Mouse (Mus musculus) frontal cortex, adult 2 months (tissue): ENCODE results near the gene Tcf12. TPM values are rescaled to one million over a fixed set of nuclear protein-coding genes. Genes with fewer than 3 reads are reported as not detected.

Source experiments
- DNase-seq, 2 experiments: peaks; one replicate each; pipeline ENCODE4 v3.0.0; 2022; ENCODE audit warnings: low spot score in 1 of 2; ENCODE audit errors: extremely low spot score in 1 of 2
- polyA plus RNA-seq: library from polyadenylated mRNA; depleted of rRNA; stranded (reverse); fragments of >200 nt; gene quantifications from 2 replicates; pipeline ENCODE4 v1.2.3, GENCODE M21; 2012; rRNA removed

The Tcf12 gene
- 46.0 and 46.1 TPM in 2 replicates for polyA plus RNA-seq

- peak; percentile 27 to 84 for DNase-seq
Observed at GRCm38 (mm10) chr9:72111622-72112550, at the start of gene Tcf12. Gene Tcf12 (minus strand): TSS chr9:72111871.

- no peak for DNase-seq
Observed at GRCm38 (mm10) chr9:72158392-72158791, 46.7 kb upstream of the Tcf12 start.

- no peak for DNase-seq
Observed at GRCm38 (mm10) chr9:72157091-72157490, 45.4 kb upstream of the Tcf12 start.

- peak; percentile 11 to 48 for DNase-seq
Observed at GRCm38 (mm10) chr9:72155250-72156138, 43.8 kb upstream of the Tcf12 start.

GRCm38 (mm10) chr9:72144148-72144547 lies 32.5 kb upstream of the Tcf12 start:
- DNase-seq, result no peak

GRCm38 (mm10) chr9:72137899-72138298 lies 26.2 kb upstream of the Tcf12 start:
- DNase-seq, result no peak

GRCm38 (mm10) chr9:72133772-72134245 lies 22.1 kb upstream of the Tcf12 start:
- no peak for DNase-seq

DNA sequence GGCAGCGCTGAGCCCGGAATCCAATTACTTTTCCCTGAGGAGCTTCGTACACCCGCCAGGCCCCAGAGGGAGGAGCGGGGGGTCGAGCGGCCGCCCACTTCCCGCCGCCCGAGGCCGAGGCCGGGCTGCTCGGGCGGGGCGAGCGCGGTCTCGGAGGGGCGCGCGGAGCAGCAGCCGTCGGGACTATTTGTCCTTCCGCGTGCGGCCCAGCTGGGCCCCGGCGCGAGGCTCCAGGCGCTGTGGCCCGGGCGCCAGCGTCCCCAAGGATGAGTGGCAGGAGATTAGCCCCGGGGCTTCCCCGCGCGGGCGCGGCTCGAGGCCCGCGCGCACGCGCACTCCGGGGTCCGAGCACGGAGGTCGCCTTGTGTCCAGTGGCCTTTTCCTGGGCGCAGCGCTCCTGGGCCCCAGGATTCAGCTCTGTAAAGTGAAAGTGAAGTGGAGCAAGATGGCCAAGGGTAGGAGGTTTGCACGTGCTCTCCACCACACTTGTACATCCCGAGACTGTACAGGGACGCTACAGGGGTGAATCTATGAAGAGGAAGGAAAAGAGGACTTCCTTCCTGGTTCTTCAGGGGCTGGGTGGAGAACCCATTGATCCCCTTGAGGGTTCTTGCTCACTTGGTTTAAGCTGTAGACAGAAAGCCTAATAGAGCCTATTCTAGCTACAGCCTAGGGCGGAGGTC lies 21.6 kb upstream of the Tcf12 start:
- peak; percentile 48 to 75 for DNase-seq

- peak in 1 of 2 experiments; percentile 41 for DNase-seq
Observed at GRCm38 (mm10) chr9:72132728-72133088, 21.0 kb upstream of the Tcf12 start.

DNA sequence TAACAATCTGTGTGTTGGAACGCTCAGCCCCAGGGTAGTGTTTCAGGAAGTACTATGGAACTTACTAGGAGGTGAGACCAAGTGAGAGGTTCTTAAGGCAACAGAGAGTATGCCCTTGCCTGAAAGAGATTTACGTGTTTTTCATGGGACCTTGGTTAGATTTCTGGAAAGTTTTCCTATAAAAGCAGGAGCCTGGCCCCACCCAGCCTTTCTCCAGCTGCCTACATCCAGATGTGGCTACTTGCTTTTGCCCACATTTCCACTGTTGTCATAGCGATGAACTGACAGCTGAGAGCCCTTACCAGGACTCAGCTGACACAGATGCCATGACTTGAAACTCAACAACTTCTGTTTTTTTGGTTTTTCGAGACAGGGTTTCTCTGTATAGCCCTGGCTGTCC lies 18.2 kb upstream of the Tcf12 start:
- DNase-seq, result no peak

DNA sequence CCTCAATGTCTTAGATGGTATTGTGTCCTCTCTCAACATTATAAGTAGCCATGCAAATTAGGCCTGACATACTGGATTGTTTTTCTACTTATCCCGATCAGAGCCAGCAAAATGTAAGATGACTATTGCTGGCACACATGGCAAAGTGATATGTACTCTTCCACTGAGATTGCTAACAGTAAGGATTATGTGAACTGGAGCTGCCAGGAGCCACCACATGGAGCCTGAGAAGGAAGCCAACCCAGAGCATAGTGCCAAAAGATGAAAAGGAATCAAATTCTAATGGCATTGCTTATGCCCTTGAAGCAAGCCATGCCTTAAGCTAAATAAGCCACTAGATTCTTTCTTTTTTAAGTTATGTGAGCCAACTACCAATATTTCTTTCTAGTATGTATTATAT lies 13.8 kb upstream of the Tcf12 start:
- DNase-seq, result no peak

- no peak for DNase-seq
Observed at GRCm38 (mm10) chr9:72118490-72118889, 6.8 kb upstream of the Tcf12 start.

- DNase-seq, result peak in 1 of 2 experiments; percentile 46
Observed at GRCm38 (mm10) chr9:72111004-72111621, 558 bp downstream of the Tcf12 start.

- peak in 1 of 2 experiments; percentile 22 for DNase-seq
Observed at GRCm38 (mm10) chr9:72110627-72111003, 1.1 kb downstream of the Tcf12 start.

DNA sequence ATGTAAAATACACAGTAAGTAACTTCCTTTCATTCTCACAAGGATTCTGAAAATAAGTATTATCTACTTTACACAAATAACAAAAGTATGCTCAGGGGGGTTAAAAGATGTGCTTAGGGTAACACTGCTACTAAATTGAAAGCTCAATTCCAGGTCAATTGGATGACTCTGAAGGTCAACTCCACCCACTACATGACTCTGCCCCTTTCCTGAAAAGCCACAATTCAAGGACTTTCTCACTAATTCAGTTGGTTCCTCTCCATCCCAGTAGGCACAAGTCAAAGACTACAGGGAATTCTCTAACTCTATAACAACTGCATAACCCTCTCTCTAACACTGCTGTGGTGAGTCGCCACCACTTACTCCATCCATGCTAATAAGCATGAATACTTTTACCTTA lies 8.2 kb downstream of the Tcf12 start:
- DNase-seq, result no peak

DNA sequence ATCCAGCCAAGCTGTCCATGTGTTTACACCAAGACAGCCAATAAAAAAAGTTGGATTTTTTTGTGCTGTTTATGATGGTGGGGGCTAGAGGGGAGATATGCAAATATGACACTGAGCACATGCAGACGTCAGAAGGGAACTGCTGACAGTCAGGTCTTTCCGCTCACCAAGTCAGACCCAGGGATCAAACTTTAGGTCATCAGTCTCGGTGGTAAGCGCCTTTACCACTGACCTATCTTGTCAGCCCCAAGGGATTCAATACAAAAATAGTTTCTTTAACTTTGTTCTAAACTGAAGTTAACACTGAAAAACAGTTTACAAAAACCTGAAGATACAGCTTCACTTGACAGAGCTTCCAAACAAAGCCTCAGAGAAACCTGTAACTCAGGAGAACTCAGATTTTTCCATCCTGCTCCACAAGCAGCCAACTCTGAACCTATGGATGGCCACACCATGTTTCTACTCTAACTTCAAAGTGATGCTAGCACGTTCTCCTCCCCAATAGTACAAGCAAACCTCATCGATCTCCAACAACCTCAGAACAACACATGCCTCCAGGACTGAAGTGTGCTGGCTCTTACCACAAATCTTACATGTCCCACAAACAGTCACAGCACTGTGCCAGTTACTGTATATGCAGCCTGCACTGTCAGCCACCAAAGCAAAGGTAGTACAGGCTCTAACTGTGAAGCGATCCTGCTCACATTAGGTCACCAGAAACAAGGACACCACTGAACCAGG lies 11.6 kb downstream of the Tcf12 start:
- no peak for DNase-seq

GRCm38 (mm10) chr9:72098056-72098455 lies 13.6 kb downstream of the Tcf12 start:
- no peak for DNase-seq

DNA sequence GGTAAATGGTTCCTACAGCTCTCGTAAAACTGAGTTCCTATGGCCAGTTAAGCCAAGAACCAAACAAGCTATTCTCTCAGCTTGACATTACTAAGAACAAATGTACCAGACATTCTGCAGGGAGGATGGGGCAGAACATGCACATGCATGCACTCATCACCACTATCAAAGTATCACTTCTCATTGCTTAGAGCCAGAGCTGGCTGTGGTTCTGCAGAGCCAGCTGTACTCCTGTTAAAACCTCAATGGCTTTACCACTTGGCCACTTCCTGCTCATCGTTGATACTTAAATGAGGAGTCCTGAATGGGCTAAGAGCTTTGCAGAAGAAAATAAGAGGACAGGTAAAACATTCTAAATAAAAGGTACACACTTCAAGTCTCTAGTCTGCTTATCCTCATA lies 14.6 kb downstream of the Tcf12 start:
- no peak for DNase-seq

DNA sequence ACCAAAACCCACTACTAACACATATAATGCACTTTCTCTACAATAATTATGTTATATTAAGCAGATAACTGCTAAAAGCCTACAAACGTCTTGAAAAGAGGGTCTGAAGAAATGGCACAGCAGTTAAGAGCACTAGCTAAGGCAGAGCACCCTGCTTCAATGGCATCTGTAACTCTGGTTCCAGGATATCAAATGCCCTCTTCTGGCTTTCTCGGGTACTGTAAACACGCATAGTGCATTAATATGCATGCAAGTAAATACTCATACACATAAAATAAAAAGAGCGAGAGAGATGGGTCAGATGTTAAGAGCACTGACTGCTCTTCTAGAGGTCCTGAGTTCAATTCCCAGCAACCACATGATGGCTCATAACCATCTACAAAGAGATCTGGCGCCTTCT lies 17.0 kb downstream of the Tcf12 start:
- no peak for DNase-seq

DNA sequence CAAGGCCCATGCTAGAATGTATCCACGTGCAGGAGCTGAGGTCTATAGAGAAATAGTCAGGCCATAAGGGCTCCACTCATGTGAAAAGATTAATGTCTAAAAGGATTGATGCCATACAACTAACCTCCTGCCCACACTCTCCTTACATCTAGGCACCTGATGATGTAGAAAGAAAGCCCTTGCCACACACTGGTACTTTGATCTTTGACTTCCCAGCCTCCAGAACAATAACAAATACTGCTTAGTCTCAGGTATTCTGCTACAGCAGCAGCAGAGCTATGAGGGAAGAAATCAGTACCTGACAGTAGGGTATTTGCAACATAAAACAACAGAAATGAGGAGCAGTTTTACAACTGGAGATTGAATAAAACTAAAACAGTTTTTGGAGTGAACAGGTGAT lies 19.5 kb downstream of the Tcf12 start:
- no peak for DNase-seq
